Mouse (Mus musculus): ENCODE measurements around the gene Itsn1.

Itsn1 gene

DNA sequence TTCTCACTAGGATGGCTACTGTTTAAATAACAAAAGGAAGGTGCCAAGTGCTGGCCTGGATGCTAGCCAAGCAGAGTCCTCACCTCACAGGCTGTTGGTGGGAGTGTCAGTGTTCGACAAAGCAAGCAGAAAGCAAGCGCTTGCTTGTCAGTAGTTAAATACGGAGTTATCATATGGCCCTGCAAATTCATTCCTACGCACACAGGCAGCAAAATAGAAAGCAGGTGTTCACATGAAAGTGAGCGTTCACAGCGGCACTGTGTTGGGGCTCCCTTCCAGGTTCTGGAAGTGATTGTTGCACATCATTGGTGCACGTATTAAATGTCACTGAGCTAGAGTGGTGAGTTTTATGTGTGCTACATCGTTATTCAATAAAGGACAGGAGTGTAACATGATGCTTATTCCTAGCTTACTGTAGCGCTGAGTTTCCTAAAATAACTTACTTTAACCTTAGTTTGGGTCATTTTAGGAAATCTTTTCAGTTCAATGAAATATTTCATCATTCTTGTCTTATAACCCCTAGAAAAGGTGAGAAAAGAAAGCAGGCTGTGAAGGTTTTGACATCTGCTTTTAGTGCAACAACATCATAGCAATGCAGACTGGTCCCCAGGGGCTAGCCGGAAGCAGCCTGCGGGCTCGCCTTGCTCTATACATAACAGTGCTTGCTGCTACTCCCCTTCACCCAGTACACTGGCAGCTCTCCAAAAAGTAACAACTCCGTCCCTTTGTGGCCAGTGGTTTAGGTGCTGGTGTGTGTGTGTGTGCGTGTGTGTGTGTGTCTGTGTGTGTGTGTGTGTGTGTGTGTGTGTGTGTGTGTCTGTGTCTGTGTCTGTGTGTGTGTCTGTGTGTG is 17.2 kb downstream of the Itsn1 start:
- peak; percentile 83 for DNase-seq (ENCODE audit: low read depth, low spot score)
- H3K36me3 ChIP-seq (ENCODE audit: control insufficient read depth, insufficient read depth, low read length, poor library complexity, severe bottlenecking): no peaks in the 10 kb centered on the region
- H3K27me3 ChIP-seq (ENCODE audit: control insufficient read depth, insufficient read depth, low read length, poor library complexity, severe bottlenecking): no peaks in the 10 kb centered on the region

- H3K36me3 ChIP-seq (ENCODE audit: control insufficient read depth, insufficient read depth, low read length, poor library complexity, severe bottlenecking): no peaks in the 10 kb centered on the region
- DNase-seq (ENCODE audit: low read depth, low spot score): no peak
- no peaks in the 10 kb centered on the region for H3K27me3 ChIP-seq (ENCODE audit: control insufficient read depth, insufficient read depth, low read length, poor library complexity, severe bottlenecking)
Measured at GRCm38 (mm10) chr16:91747567-91747966, 18.5 kb downstream of the Itsn1 start.

GRCm38 (mm10) chr16:91751644-91752385 is 22.7 kb downstream of the Itsn1 start:
- no peaks in the 10 kb centered on the region for H3K36me3 ChIP-seq (ENCODE audit: control insufficient read depth, insufficient read depth, low read length, poor library complexity, severe bottlenecking)
- DNase-seq (ENCODE audit: low read depth, low spot score): no peak
- no peaks in the 10 kb centered on the region for H3K27me3 ChIP-seq (ENCODE audit: control insufficient read depth, insufficient read depth, low read length, poor library complexity, severe bottlenecking)

- no peaks in the 10 kb centered on the region for H3K27me3 ChIP-seq (ENCODE audit: control insufficient read depth, insufficient read depth, low read length, poor library complexity, severe bottlenecking)
- no peak for DNase-seq (ENCODE audit: low read depth, low spot score)
- no peaks in the 10 kb centered on the region for H3K36me3 ChIP-seq (ENCODE audit: control insufficient read depth, insufficient read depth, low read length, poor library complexity, severe bottlenecking)
Measured at GRCm38 (mm10) chr16:91753611-91754010, 24.5 kb downstream of the Itsn1 start.

GRCm38 (mm10) chr16:91754957-91755356 is 25.9 kb downstream of the Itsn1 start:
- Histone ChIP-seq H3K36me3 (ENCODE audit: control insufficient read depth, insufficient read depth, low read length, poor library complexity, severe bottlenecking) (no peaks in the 10 kb centered on the region), H3K27me3 (ENCODE audit: control insufficient read depth, insufficient read depth, low read length, poor library complexity, severe bottlenecking) (no peaks in the 10 kb centered on the region)
- peak; percentile 65 for DNase-seq (ENCODE audit: low read depth, low spot score)

DNA sequence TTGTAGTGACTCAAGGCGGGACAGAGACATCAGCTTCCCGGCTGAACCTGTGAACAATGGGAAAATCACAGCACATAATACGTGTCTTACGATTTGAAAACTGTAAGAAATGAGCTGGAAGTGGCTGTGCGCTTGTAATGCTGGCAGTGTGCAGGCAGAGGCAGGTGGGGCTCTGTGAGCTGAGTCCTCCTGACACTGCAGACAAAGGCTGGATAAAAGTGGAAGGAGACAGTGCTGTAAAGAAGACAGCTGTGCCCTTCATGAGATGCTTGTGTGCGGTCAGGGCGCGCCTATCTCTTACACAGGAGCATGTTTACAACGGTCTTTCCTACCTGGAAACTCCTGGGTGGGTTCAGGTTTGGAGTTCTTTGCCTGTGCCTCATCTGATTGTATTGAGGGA is 32.1 kb downstream of the Itsn1 start:
- Histone ChIP-seq H3K36me3 (ENCODE audit: control insufficient read depth, insufficient read depth, low read length, poor library complexity, severe bottlenecking) (no peaks in the 10 kb centered on the region), H3K27me3 (ENCODE audit: control insufficient read depth, insufficient read depth, low read length, poor library complexity, severe bottlenecking) (no peaks in the 10 kb centered on the region)
- no peak for DNase-seq (ENCODE audit: low read depth, low spot score)

DNA sequence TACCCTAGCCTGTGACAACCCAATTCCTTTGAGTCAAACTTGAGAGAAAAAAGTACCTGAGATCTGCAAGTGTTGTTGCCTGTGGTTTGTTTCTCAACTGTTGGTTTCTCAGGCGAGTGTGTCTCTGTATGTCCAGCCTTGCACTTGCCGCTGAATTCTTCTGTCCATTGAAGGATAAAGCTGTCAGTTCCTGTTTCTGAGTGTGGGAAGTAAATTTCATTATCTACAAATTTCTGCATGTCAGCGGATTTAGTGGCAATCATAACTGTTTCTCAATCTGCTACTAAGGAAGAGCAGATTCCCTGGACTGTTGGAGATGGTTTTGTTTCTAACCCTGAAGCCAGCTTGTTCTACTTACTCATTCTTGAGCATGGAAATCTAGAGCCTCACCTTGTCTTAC is 32.7 kb downstream of the Itsn1 start:
- DNase-seq (ENCODE audit: low read depth, low spot score): no peak

DNA sequence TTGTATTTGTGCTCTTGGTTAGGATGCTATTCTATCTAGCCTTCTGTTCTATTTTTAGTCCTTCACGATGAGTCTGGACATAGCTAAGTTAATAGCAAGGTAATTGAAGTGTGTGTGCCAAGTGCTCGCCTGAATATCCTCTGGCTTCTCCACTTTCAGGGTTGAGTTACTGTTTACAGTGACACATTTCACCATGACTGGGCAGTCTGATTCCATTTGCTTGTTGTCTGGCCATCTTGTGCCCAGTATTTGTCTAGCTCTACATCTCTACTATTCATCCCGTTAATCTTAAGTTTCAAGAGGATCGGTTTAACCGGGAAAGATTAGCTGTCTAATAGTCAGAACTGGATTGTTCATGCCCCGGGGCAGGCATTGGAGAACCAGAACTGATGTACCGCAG is 33.4 kb downstream of the Itsn1 start:
- no peaks in the 10 kb centered on the region for H3K36me3 ChIP-seq (ENCODE audit: control insufficient read depth, insufficient read depth, low read length, poor library complexity, severe bottlenecking)
- no peaks in the 10 kb centered on the region for H3K27me3 ChIP-seq (ENCODE audit: control insufficient read depth, insufficient read depth, low read length, poor library complexity, severe bottlenecking)
- no peak for DNase-seq (ENCODE audit: low read depth, low spot score)

More for the DNA sequence above, 32.7 kb downstream of the Itsn1 start:
- Histone ChIP-seq H3K27me3 (ENCODE audit: control insufficient read depth, insufficient read depth, low read length, poor library complexity, severe bottlenecking) (no peaks in the 10 kb centered on the region), H3K36me3 (ENCODE audit: control insufficient read depth, insufficient read depth, low read length, poor library complexity, severe bottlenecking) (no peaks in the 10 kb centered on the region)

- H3K36me3 ChIP-seq (ENCODE audit: control insufficient read depth, insufficient read depth, low read length, poor library complexity, severe bottlenecking): no peaks in the 10 kb centered on the region
Measured at GRCm38 (mm10) chr16:91763975-91764374, 34.9 kb downstream of the Itsn1 start.

GRCm38 (mm10) chr16:91764414-91764813 is 35.3 kb downstream of the Itsn1 start:
- Histone ChIP-seq H3K27me3 (ENCODE audit: control insufficient read depth, insufficient read depth, low read length, poor library complexity, severe bottlenecking) (no peaks in the 10 kb centered on the region), H3K36me3 (ENCODE audit: control insufficient read depth, insufficient read depth, low read length, poor library complexity, severe bottlenecking) (no peaks in the 10 kb centered on the region)
- no peak for DNase-seq (ENCODE audit: low read depth, low spot score)

More at GRCm38 (mm10) chr16:91763975-91764374, 34.9 kb downstream of the Itsn1 start:
- no peaks in the 10 kb centered on the region for H3K27me3 ChIP-seq (ENCODE audit: control insufficient read depth, insufficient read depth, low read length, poor library complexity, severe bottlenecking)
- no peak for DNase-seq (ENCODE audit: low read depth, low spot score)

GRCm38 (mm10) chr16:91765121-91765815 is 36.2 kb downstream of the Itsn1 start:
- Histone ChIP-seq H3K27me3 (ENCODE audit: control insufficient read depth, insufficient read depth, low read length, poor library complexity, severe bottlenecking) (no peaks in the 10 kb centered on the region), H3K36me3 (ENCODE audit: control insufficient read depth, insufficient read depth, low read length, poor library complexity, severe bottlenecking) (no peaks in the 10 kb centered on the region)
- no peak for DNase-seq (ENCODE audit: low read depth, low spot score)

GRCm38 (mm10) chr16:91765816-91766210 is 36.7 kb downstream of the Itsn1 start:
- Histone ChIP-seq H3K36me3 (ENCODE audit: control insufficient read depth, insufficient read depth, low read length, poor library complexity, severe bottlenecking) (no peaks in the 10 kb centered on the region), H3K27me3 (ENCODE audit: control insufficient read depth, insufficient read depth, low read length, poor library complexity, severe bottlenecking) (no peaks in the 10 kb centered on the region)
- DNase-seq (ENCODE audit: low read depth, low spot score): no peak

DNA sequence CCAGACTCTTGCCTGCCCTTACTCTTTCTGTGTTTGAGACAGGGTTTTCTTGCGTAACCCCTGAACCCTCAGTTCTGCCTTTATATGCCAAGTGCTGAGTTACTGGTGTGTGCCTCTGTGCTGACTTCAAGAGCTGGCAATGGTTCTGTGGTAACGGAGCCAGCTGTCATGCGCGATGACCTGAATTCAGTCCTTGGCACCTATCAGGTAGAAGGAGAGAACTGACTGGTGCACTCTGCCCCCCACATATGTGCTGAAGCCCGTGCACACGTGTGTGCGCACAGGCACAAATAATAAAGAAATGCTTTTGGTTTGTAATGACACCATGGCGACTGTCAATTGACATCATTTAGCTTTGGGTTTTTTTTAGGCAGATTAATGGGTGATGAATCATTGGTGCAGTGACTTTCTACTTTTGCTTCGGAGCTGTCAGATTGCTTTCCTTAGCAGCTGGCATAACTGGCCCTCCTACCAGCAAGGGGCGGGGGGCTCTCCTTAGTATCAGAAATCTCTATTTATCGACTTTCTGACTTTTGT is 38.2 kb downstream of the Itsn1 start:
- DNase-seq (ENCODE audit: low read depth, low spot score): no peak
- H3K27me3 ChIP-seq (ENCODE audit: control insufficient read depth, insufficient read depth, low read length, poor library complexity, severe bottlenecking): no peaks in the 10 kb centered on the region

GRCm38 (mm10) chr16:91768586-91768985 is 39.5 kb downstream of the Itsn1 start:
- DNase-seq (ENCODE audit: low read depth, low spot score): no peak
- Histone ChIP-seq H3K27me3 (ENCODE audit: control insufficient read depth, insufficient read depth, low read length, poor library complexity, severe bottlenecking) (no peaks in the 10 kb centered on the region), H3K36me3 (ENCODE audit: control insufficient read depth, insufficient read depth, low read length, poor library complexity, severe bottlenecking) (no peaks in the 10 kb centered on the region)

More for the DNA sequence above, 38.2 kb downstream of the Itsn1 start:
- no peaks in the 10 kb centered on the region for H3K36me3 ChIP-seq (ENCODE audit: control insufficient read depth, insufficient read depth, low read length, poor library complexity, severe bottlenecking)

Measured in splenic B cell, adult 2 months (primary cell).